Mouse (Mus musculus) liver, embryonic 16.5 days (tissue): ENCODE results near the gene Zfp27. TPM values are rescaled to one million over a fixed set of nuclear protein-coding genes. Genes with fewer than 3 reads are reported as not detected.

Source experiments
- ATAC-seq: fragments of 200-750 bp; cut with Nextera tagmentation; 2 replicates; pipeline ENCODE4 v1.8.0; 2017; ENCODE audit warnings: low read depth, mild to moderate bottlenecking, moderate number of reproducible peaks, moderate library complexity
- H3K27ac ChIP-seq: fragments of 300-500 bp; sonication (generic); 2 replicates; pipeline ENCODE4 v1.5.1; 2014; ENCODE audit warnings: mild to moderate bottlenecking, low read length
- H3K27me3 ChIP-seq: fragments of 300-500 bp; sonication (generic); 2 replicates; pipeline ENCODE4 v1.6.1; 2014; ENCODE audit warnings: low read depth, low read length, mixed read lengths; ENCODE audit not compliant: control insufficient read depth, insufficient read depth
- H3K36me3 ChIP-seq: fragments of 300-500 bp; sonication (generic); 2 replicates; pipeline ENCODE4 v1.6.1; 2014; ENCODE audit warnings: mild to moderate bottlenecking; ENCODE audit not compliant: control insufficient read depth, insufficient read depth
- H3K4me1 ChIP-seq: fragments of 300-500 bp; sonication (generic); 2 replicates; pipeline ENCODE4 v1.6.1; 2014; ENCODE audit warnings: low read depth, low read length, mixed read lengths; ENCODE audit not compliant: control insufficient read depth
- H3K4me2 ChIP-seq: fragments of 300-500 bp; sonication (generic); 2 replicates; pipeline ENCODE4 v1.6.1; 2014; ENCODE audit warnings: low read depth, low read length, mixed read lengths
- H3K4me3 ChIP-seq: fragments of 300-500 bp; sonication (generic); 2 replicates; pipeline ENCODE4 v1.5.1; 2014; ENCODE audit warnings: low read depth, mild to moderate bottlenecking, low read length
- H3K9ac ChIP-seq: fragments of 300-500 bp; sonication (generic); 2 replicates; pipeline ENCODE4 v1.6.1; 2014; ENCODE audit warnings: low read depth, low read length
- H3K9me3 ChIP-seq: fragments of 300-500 bp; sonication (generic); replicated peaks from 2 replicates; pipeline ENCODE4 v1.6.1; 2016; ENCODE audit warnings: low read length; ENCODE audit not compliant: control insufficient read depth
- WGBS: fragments of 180-500 bp; shearing (Covaris S2); extraction: QIAGEN DNeasy Blood & Tissue Kit; methylation state at CpG from one replicate; pipeline ENCODE4 v1.1.7; 2014; ENCODE audit not compliant: insufficient replicate concordance; 5-methylcytosine and 5-hydroxymethylcytosine counted together
- microRNA-seq: library from miRNA; unstranded; fragments of <30 nt; microRNA quantifications from one replicate; pipeline ENCODE4, GENCODE M21; 2016
- polyA plus RNA-seq: library from polyadenylated mRNA; unstranded; fragments of >200 nt; fragmentation: Nextera tagmentation; extraction: Ambion mirVana; gene quantifications from 2 replicates; pipeline ENCODE4 v1.2.1, GENCODE M21; 2015

Gene Zfp27
- polyA plus RNA-seq, 1 experiment from 2014 or later = 1.7 TPM

DNA sequence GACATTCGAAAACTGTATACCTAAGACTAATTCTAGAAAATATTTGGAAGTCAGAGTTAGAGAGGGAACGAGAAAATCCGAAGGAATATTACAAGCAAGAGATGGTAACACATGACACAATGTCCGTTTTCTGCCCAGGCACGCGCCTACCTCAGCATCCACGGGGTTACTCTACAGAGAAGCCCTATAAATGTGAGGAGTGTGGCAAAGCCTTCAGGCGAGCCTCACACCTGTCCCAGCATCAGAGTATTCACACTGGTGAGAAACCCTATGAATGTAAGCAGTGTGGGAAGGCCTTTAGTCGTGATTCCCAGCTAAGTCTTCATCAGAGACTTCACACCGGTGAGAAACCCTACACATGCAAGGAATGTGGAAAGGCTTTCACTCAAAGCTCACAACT lies 32.1 kb downstream of the Zfp27 start:
- Histone ChIP-seq H3K27ac (no peak overlapping the region), H3K4me1 (no peaks in the 10 kb centered on the region), H3K9ac (no peak overlapping the region), H3K27me3 (no peaks in the 10 kb centered on the region), H3K4me2 (no peak overlapping the region), H3K36me3 (peaks cover 15% of the 10 kb centered on the region), H3K4me3 (no peak overlapping the region), H3K9me3 (peaks cover 12% of the 10 kb centered on the region)
- no peak for ATAC-seq
- 73% methylated on average over 10 of the region's 10 CpGs for WGBS

DNA sequence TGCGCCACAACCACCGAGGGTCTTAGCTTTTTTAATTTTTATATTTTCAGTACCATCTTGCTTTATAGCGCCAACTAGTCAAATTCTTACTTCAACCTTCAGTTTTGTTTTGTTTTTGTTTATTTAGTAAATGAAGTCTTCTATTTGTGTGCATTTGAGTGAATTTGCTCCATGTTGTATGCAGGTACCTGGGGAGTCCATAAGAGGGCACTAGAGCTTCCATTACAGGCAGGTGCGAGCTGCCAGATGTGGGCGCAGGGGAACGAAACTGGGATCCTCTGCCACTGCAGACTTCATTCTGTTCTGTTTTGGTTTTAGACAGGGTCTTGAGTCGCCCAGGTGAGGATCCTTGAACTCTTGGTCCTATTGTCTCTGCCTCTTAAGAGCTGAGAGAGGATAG lies 44.7 kb downstream of the Zfp27 start:
- H3K4me2 ChIP-seq = no peak overlapping the region
- 84% methylated on average over 7 of the region's 7 CpGs for WGBS

DNA sequence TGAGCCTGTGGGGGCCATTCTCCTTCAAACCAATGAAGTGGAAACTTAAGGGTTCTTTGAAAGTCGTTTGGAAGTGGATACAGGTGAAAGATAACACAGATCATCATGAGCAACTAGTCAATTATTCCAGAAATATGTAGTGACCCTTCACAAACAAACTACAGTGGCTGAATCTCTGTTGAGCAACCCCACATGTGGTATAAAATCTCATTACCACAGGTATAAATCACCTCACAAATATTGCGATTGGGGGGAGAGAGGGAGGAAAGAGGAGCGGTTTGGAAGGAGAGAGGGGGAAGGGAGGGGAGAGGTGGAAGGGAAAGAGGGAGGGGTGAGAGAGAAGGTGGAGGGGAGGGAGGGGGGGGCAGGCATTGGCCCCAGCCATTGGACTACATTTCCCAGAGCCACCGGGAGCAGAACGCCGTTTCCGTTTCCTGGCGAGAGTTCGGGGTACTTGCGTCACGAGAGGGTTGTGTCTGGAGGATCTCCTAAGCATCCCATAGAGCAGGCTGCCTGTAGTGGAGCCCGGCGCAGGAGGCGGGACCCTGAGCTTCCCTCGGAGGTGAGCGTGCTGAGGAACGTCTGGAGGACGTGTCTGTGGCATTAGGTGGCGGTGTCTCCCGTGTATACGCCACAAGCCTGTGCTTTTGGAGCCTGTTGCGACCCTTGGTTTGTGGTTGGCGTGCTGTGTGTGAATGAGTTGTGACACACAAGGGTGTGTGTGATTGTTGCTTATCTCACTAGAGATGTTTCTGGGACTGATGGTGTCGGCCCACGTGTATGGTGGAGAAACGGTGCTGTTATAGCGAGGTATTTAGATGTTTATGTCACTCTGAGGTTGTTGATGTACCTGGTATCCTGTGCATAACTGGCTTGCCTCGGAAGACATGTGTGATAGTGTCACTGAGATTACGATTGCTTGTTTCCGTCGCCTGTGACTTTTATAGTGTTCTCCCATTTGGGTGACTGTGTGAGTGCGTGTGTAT lies 46.5 kb downstream of the Zfp27 start, which contains the start of gene Zfp420:
Gene Zfp420 (plus strand): TSS at position 448 of the 986 bp plus-strand sequence.
- Histone ChIP-seq H3K36me3 (no peaks in the 10 kb centered on the region), H3K4me3 (peak within 1 kb of the TSS; percentile 64), H3K9me3 (no peaks in the 10 kb centered on the region), H3K4me1 (peaks cover 6% of the 10 kb centered on the region; the same call in 1 of the 2 replicates), H3K27me3 (no peaks in the 10 kb centered on the region), H3K4me2 (peak within 1 kb of the TSS; percentile 76), H3K9ac (peak within 1 kb of the TSS; percentile 57), H3K27ac (no peak within 1 kb of the TSS)
- WGBS = 5% methylated on average over 32 of the region's 32 CpGs
- peak; percentile 97 for ATAC-seq

More for the DNA sequence above, 44.7 kb downstream of the Zfp27 start:
- Histone ChIP-seq H3K36me3 (no peaks in the 10 kb centered on the region), H3K4me1 (peaks cover 6% of the 10 kb centered on the region; the same call in 1 of the 2 replicates), H3K9me3 (no peaks in the 10 kb centered on the region), H3K9ac (no peak overlapping the region), H3K27ac (no peak overlapping the region), H3K27me3 (no peaks in the 10 kb centered on the region), H3K4me3 (no peak overlapping the region)
- no peak for ATAC-seq

DNA sequence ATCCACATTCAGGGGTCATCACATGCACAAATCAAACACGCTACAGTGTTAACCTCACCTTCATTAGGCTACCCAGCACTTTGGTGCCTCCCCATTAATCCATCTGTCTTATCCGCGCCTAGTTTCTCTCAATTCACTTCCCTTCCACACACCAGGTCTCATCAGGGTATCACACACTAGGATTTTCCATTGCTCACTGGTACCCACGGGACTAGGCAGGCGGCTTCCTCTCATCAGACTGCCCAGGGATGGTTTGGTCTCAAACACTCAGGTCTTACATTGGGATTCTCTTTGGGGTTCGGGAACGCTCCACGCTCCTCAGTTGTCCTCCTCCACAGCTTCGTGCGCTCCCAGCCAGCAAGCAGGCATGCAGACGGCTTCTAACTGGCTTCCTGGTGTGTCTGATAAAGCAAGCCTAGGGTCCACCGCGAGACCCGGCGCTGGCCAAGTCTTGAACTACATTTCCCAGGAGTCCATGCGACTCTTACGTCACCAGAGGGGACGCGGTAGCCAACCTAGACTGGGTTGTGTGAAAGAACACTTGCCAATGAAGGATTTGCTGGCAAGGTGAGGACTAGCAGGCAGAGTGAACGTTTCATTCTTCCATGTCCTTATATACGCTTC lies 53.0 kb downstream of the Zfp27 start, which contains the start of gene Zfp940:
Gene Zfp940 (minus strand): TSS at position 451 of the 624 bp plus-strand sequence.
- H3K27ac ChIP-seq = no peak within 1 kb of the TSS
- 2% methylated on average over 21 of the region's 21 CpGs for WGBS
- H3K9ac ChIP-seq = peak within 1 kb of the TSS; percentile 58
- no peaks in the 10 kb centered on the region for H3K9me3 ChIP-seq
- ATAC-seq = peak; percentile 95
- H3K4me3 ChIP-seq = peak within 1 kb of the TSS; percentile 65
- H3K4me2 ChIP-seq = peak within 1 kb of the TSS; percentile 75
- peaks cover 4% of the 10 kb centered on the region; the same call in 1 of the 2 replicates for H3K4me1 ChIP-seq
- H3K36me3 ChIP-seq = no peaks in the 10 kb centered on the region
- no peaks in the 10 kb centered on the region for H3K27me3 ChIP-seq

DNA sequence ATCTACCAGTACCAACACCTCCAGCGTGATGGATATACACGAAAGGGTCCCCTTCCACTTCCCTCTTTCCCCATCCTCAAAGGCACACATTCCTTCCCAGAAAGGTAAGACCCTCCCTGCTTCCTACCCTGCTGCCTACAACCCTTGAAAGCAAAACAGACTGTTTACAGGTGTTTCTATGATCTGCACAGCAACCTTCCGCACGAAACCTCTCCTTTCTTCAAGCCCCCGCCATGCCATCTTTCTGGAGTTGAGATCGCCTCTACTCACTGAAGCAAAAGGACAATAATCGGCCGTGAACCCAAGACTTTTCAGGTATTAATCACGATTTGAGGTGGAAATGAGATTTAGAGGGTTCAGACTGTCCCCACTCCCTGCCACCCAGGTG lies 53.5 kb downstream of the Zfp27 start:
- H3K36me3 ChIP-seq = no peaks in the 10 kb centered on the region
- no peak for ATAC-seq
- WGBS = 46% methylated on average over 9 of the region's 9 CpGs
- H3K27me3 ChIP-seq = no peaks in the 10 kb centered on the region
- peak overlapping the region; percentile 65 for H3K4me3 ChIP-seq
- H3K9ac ChIP-seq = peak overlapping the region; percentile 58; the same call in 1 of the 2 replicates
- H3K27ac ChIP-seq = no peak overlapping the region
- no peaks in the 10 kb centered on the region for H3K9me3 ChIP-seq
- H3K4me1 ChIP-seq = peaks cover 4% of the 10 kb centered on the region; the same call in 1 of the 2 replicates
- peak overlapping the region; percentile 75 for H3K4me2 ChIP-seq

DNA sequence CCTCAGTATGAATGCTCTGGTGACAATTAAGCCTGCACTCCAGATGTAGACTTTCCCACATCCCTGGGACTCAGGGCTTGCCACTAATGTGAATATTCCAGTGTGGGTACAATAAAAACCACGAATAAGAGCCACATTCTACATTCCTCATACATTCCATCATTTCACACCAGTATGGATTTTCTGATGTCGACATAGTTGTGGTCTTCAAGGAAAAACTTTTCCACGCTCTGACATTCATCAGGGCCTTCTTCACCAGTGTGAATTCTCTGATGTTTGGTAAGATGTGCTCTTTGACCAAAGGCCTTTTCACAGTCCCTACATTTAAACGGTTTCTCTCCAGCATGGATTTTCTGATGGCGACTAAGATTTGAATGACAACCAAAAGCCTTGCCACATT lies 61.8 kb downstream of the Zfp27 start:
- Histone ChIP-seq H3K9me3 (no peaks in the 10 kb centered on the region), H3K4me2 (no peak overlapping the region), H3K9ac (no peak overlapping the region), H3K4me1 (no peaks in the 10 kb centered on the region), H3K27me3 (no peaks in the 10 kb centered on the region), H3K36me3 (no peaks in the 10 kb centered on the region), H3K27ac (no peak overlapping the region), H3K4me3 (no peak overlapping the region)
- WGBS = 74% methylated on average over 5 of the region's 5 CpGs
- ATAC-seq = no peak

Small RNA genes within 50 kb of the gene (microRNA-seq; reads per million reads assigned to microRNA genes)
- gene Mir7668 = 1.2 reads per million

Other genes with a start within 250 kb of the Zfp27 start
- not detected in 2 replicates for gene Catsperg2, start 179.5 kb downstream of the Zfp27 start, polyA plus RNA-seq
- 3.4 and 3.8 TPM in 2 replicates for gene Zfp84, start 138.0 kb downstream of the Zfp27 start, polyA plus RNA-seq
- gene Zfp30, start 122.6 kb downstream of the Zfp27 start, polyA plus RNA-seq = 0.72 and 0.86 TPM in 2 replicates
- 3.4 and 4.1 TPM in 2 replicates for gene Zfp790, start 90.5 kb downstream of the Zfp27 start, polyA plus RNA-seq
- 0.68 and 0.77 TPM in 2 replicates for gene Zfp940, start 52.9 kb downstream of the Zfp27 start, polyA plus RNA-seq
- gene Zfp420, start 46.6 kb downstream of the Zfp27 start, polyA plus RNA-seq = 1.0 and 1.1 TPM in 2 replicates
- 0.44 and 0.50 TPM in 2 replicates for gene Zfp383, start 1.7 kb upstream of the Zfp27 start, polyA plus RNA-seq
- gene Zfp74, start 47.5 kb upstream of the Zfp27 start, polyA plus RNA-seq = 1.3 and 1.5 TPM in 2 replicates
- gene Zfp568, start 77.4 kb upstream of the Zfp27 start, polyA plus RNA-seq = 8.1 and 8.2 TPM in 2 replicates
- 0.28 and 0.34 TPM in 2 replicates for gene Zfp14, start 144.8 kb upstream of the Zfp27 start, polyA plus RNA-seq
- 1.2 TPM in 2 replicates for gene Zfp82, start 166.3 kb upstream of the Zfp27 start, polyA plus RNA-seq
- not detected in 2 replicates for gene Gm26920, start 183.8 kb upstream of the Zfp27 start, polyA plus RNA-seq
- gene Zfp566, start 184.0 kb upstream of the Zfp27 start, polyA plus RNA-seq = 1.0 and 1.4 TPM in 2 replicates
- 14.4 and 14.7 TPM in 2 replicates for gene Zfp260, start 188.2 kb upstream of the Zfp27 start, polyA plus RNA-seq
- gene Zfp382, start 215.4 kb upstream of the Zfp27 start, polyA plus RNA-seq = 1.0 and 1.4 TPM in 2 replicates